Mouse (Mus musculus) limb, embryonic 14.5 days (tissue): ENCODE measurements around the gene Tubgcp6. TPM values are rescaled to one million over a fixed set of nuclear protein-coding genes. Genes with fewer than 3 reads are reported as not detected.

Experiments
- ATAC-seq: fragments of 200-750 bp; cut with Nextera tagmentation; 2 replicates; pipeline ENCODE4 v1.8.0; 2017; ENCODE audit warnings: low read depth, moderate number of reproducible peaks, moderate TSS enrichment; ENCODE audit not compliant: low FRiP score
- DNase-seq: peaks from one replicate; pipeline ENCODE4 v3.0.0-alpha.2; 2015; ENCODE audit warnings: low spot score
- H3K27ac ChIP-seq: fragments of 300-500 bp; sonication (generic); replicated peaks from 2 replicates; pipeline ENCODE4 v1.5.1; 2014; ENCODE audit warnings: low read depth, mild to moderate bottlenecking, low read length, moderate library complexity, mixed read lengths
- H3K27me3 ChIP-seq: fragments of 300-500 bp; sonication (generic); 2 replicates; pipeline ENCODE4 v1.6.1; 2014; ENCODE audit warnings: low read length, mixed read lengths; ENCODE audit not compliant: control insufficient read depth, insufficient read depth
- H3K36me3 ChIP-seq: fragments of 300-500 bp; sonication (generic); 2 replicates; pipeline ENCODE4 v1.6.1; 2014; ENCODE audit warnings: mild to moderate bottlenecking, low read length, moderate library complexity, mixed read lengths; ENCODE audit not compliant: control insufficient read depth, insufficient read depth
- H3K4me1 ChIP-seq: fragments of 300-500 bp; sonication (generic); 2 replicates; pipeline ENCODE4 v1.6.1; 2014; ENCODE audit warnings: antibody characterized with exemption, low read length, mixed read lengths; ENCODE audit not compliant: control insufficient read depth, insufficient read depth
- H3K4me2 ChIP-seq: fragments of 300-500 bp; sonication (generic); replicated peaks from 2 replicates; pipeline ENCODE4 v1.6.1; 2014; ENCODE audit warnings: low read depth, mild to moderate bottlenecking, low read length, moderate library complexity; ENCODE audit not compliant: severe bottlenecking
- H3K4me3 ChIP-seq: fragments of 300-500 bp; sonication (generic); replicated peaks from 2 replicates; pipeline ENCODE4 v1.5.1; 2014; ENCODE audit warnings: low read length
- H3K9ac ChIP-seq: fragments of 300-500 bp; sonication (generic); 2 replicates; pipeline ENCODE4 v1.6.1; 2014; ENCODE audit warnings: mild to moderate bottlenecking, low read depth, low read length, moderate library complexity; ENCODE audit not compliant: severe bottlenecking
- H3K9me3 ChIP-seq: fragments of 300-500 bp; sonication (generic); 2 replicates; pipeline ENCODE4 v1.6.1; 2016; ENCODE audit warnings: low read length; ENCODE audit not compliant: control insufficient read depth
- POLR2A ChIP-seq: fragments of 200-500 bp; IDR thresholded peaks from 2 replicates; pipeline ENCODE4 v1.8.0; 2012; ENCODE audit warnings: inconsistent platforms, mild to moderate bottlenecking, moderate library complexity, borderline replicate concordance; ENCODE audit not compliant: insufficient read depth, insufficient read length; ENCODE audit errors: extremely low read depth
- WGBS: fragments of 180-500 bp; shearing (Covaris S2); extraction: QIAGEN DNeasy Blood & Tissue Kit; methylation state at CpG from one replicate; pipeline ENCODE4 v1.1.7; 2014; 5-methylcytosine and 5-hydroxymethylcytosine counted together
- polyA plus RNA-seq, 2 experiments: library from polyadenylated mRNA; depleted of rRNA in 1 of 2; stranded (reverse) in 1 of 2; unstranded in 1 of 2; fragments of >200 nt; fragmentation: Nextera tagmentation in 1 of 2; extraction: Ambion mirVana in 1 of 2; gene quantifications; 2 replicates each; pipeline versions ENCODE4 v1.2.1 to v1.2.3; 2012 to 2014

Gene Tubgcp6
- polyA plus RNA-seq, 2 experiments, result 17.2 to 36.8 TPM

DNA sequence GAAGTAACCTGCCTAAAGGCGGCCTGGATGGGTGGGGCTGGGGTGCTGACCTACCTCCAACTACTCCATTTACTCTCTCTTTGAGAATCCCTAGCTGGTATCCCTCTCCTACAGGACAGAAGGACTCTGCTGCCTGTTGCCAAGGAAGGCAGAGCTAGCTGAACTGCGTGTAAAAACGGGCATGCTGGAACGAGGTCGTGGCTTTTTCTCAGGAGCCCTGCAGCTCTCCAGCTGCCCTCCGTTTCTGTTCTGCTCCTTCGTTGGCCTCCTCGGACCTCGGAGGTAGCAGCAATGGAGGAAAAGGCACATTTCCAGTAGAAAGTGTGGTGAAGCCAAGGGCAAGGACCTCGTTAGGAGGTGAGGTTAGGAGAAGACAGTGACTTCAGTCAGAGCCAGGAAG, 46.0 kb upstream of the Tubgcp6 start:
- H3K36me3 ChIP-seq, result peaks cover 50% of the 10 kb centered on the region
- H3K4me3 ChIP-seq, result peak overlapping the region; percentile 10; the same call in 1 of the 2 replicates
- no peaks in the 10 kb centered on the region for H3K27me3 ChIP-seq
- peak overlapping the region; percentile 36 for H3K4me2 ChIP-seq
- DNase-seq, result no peak
- 0 out of 2 replicates have a peak overlapping the region, but pooled peaks have one; percentile 17 for H3K9ac ChIP-seq
- TF ChIP-seq POLR2A, result no peak
- H3K27ac ChIP-seq, result peak overlapping the region; percentile 40
- peaks cover 41% of the 10 kb centered on the region for H3K4me1 ChIP-seq
- H3K9me3 ChIP-seq, result no peaks in the 10 kb centered on the region
- WGBS, result 47% methylated on average over 10 of the region's 10 CpGs
- no peak for ATAC-seq

DNA sequence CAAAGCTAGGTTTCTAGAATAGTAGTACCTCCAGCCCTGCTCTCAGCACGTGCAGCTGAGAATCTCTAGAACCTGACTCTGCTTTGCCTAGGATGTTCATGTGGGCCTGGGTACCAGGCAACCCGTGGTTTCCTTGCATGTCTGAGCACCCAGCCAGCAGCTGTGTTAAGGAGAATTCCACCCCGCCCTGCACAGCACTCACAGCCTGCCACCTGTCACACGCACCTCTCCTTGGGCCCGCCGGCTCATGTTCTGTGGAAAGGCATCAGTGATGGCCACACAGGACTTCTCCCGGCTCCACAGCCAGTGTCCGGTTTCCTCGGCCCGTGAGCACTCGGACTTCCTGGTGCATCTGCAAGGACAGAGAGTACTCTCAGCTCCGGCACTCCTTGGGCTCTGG, 42.6 kb upstream of the Tubgcp6 start:
- ATAC-seq (no peak), DNase-seq (no peak)
- Histone ChIP-seq H3K27ac (no peak overlapping the region), H3K27me3 (no peaks in the 10 kb centered on the region), H3K4me1 (peaks cover 17% of the 10 kb centered on the region), H3K9ac (no peak overlapping the region), H3K36me3 (peaks cover 84% of the 10 kb centered on the region), H3K4me3 (no peak overlapping the region), H3K4me2 (no peak overlapping the region), H3K9me3 (no peaks in the 10 kb centered on the region)
- WGBS, result 86% methylated on average over 12 of the region's 12 CpGs
- TF ChIP-seq POLR2A, result no peak

DNA sequence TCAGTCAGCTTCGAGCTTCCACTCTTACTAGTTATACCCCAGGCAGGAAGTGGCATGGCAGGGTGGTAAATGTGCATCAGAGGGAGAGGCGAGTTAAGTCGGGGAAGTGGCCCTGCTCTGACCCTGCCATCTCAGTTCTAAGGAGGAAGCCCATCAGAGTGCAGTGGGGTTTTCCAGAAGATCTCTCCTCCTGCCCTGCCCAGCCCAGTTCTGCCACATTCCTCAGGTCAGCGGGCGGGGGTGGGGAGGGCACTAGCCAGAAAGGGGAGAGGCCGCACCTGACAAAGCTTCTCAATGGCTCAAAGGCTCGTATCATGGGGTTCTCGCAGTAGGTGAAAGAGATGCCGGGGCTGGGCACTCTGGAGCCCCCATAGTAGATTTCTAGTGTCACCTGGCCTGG, 38.5 kb upstream of the Tubgcp6 start:
- no peak for TF ChIP-seq POLR2A
- no peak for ATAC-seq
- 76% methylated on average over 9 of the region's 9 CpGs for WGBS

DNA sequence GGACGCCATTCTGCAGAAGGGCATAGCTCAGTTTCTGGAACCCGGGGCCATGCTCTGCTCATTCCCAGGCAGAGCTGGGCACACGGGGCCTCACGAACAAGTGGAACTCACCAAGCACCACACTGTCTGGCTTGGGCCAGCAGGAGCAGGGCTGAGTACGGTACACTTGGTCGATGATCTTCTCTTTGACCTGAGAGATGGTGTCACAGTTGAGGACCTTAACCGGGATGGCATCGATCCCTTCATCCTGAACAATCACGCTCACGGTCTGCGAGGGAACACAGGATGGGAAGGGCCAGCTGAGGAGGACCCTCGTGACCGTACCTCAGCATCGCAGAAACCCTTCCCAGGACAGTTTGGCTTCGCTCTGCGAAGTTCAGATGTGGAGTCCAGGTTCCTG, 35.6 kb upstream of the Tubgcp6 start:
- Histone ChIP-seq H3K27ac (no peak overlapping the region), H3K4me2 (no peak overlapping the region), H3K9me3 (no peaks in the 10 kb centered on the region), H3K9ac (no peak overlapping the region), H3K36me3 (peaks cover 99% of the 10 kb centered on the region), H3K27me3 (no peaks in the 10 kb centered on the region), H3K4me3 (no peak overlapping the region), H3K4me1 (no peaks in the 10 kb centered on the region)
- ATAC-seq, result no peak
- DNase-seq, result no peak
- 92% methylated on average over 16 of the region's 16 CpGs for WGBS
- TF ChIP-seq POLR2A, result no peak

More for the DNA sequence above, 38.5 kb upstream of the Tubgcp6 start:
- no peak overlapping the region for H3K4me2 ChIP-seq
- DNase-seq, result no peak
- H3K9ac ChIP-seq, result no peak overlapping the region
- H3K36me3 ChIP-seq, result peaks cover 100% of the 10 kb centered on the region
- no peak overlapping the region for H3K27ac ChIP-seq
- no peaks in the 10 kb centered on the region for H3K27me3 ChIP-seq
- no peaks in the 10 kb centered on the region for H3K9me3 ChIP-seq
- no peak overlapping the region for H3K4me3 ChIP-seq
- H3K4me1 ChIP-seq, result no peaks in the 10 kb centered on the region

DNA sequence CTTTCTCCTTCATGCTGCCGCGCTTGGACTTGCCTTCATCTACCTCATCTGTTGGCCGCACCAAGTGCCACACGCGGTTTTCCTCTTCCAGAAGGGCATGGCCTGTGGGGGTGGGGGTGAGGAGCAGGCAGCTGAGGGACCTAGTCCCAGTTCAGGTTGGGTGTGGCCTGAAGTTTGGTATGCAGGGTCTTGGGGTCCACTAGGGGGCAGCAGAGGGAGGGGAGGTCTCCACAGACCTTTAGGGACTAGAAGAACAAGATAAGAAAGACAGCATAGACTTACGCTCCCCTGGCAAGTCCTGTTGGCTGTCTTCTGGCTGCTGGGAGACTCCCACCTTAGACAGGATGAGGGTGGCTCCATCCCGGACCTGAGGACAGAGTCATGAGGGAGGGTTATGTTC, 35.0 kb upstream of the Tubgcp6 start:
- DNase-seq, result no peak
- Histone ChIP-seq H3K9ac (no peak overlapping the region), H3K36me3 (peaks cover 95% of the 10 kb centered on the region), H3K4me1 (no peaks in the 10 kb centered on the region), H3K4me3 (no peak overlapping the region), H3K9me3 (no peaks in the 10 kb centered on the region), H3K27ac (no peak overlapping the region), H3K27me3 (no peaks in the 10 kb centered on the region), H3K4me2 (no peak overlapping the region)
- ATAC-seq, result 0 out of 2 replicates have a peak, but pooled peaks have one; percentile 16
- WGBS, result 58% methylated on average over 7 of the region's 7 CpGs
- no peak for TF ChIP-seq POLR2A

DNA sequence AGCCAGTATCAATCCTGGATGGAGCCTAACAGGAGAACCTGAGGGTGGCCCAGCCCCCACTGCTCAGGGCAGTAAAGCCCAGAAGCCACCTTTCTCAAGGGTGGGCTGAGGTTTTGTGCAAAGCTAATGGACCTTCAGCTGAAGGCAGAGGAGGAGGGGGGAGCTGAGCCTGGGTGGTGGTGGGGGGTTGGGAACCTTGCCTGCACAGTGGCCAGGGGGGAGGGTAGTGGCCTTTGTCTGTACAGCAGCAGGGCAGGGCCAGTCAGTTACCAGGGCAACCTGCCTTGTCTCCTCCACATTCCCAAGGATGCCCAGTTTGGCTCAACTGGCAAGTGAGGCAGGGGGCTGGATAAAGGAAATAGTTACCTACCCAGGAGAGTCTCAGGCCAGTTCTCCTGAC, 29.4 kb upstream of the Tubgcp6 start:
- no peak for DNase-seq
- ATAC-seq, result no peak
- H3K9ac ChIP-seq, result no peak overlapping the region

More for the DNA sequence above, 29.4 kb upstream of the Tubgcp6 start:
- Histone ChIP-seq H3K4me3 (no peak overlapping the region), H3K9me3 (no peaks in the 10 kb centered on the region), H3K4me2 (no peak overlapping the region), H3K27ac (no peak overlapping the region), H3K36me3 (peaks cover 39% of the 10 kb centered on the region), H3K4me1 (peaks cover 11% of the 10 kb centered on the region), H3K27me3 (peaks cover 14% of the 10 kb centered on the region)
- no peak for TF ChIP-seq POLR2A
